Mouse (Mus musculus) olfactory bulb, adult 2 months (tissue): ENCODE measurements at regions not wholly inside any gene's neighbourhood (a gene's known extent, or its start where the extent isn't known, plus 50 kb on each side); places are given as distances from the start of the nearest gene placed in this dataset.

Source experiments
- CTCF ChIP-seq: fragments of 200-500 bp; IDR thresholded peaks from 2 replicates; pipeline ENCODE4 v1.5.1; 2012; ENCODE audit warnings: low read depth, mild to moderate bottlenecking, low read length, moderate library complexity; ENCODE audit not compliant: insufficient read depth
- POLR2A ChIP-seq: fragments of 200-500 bp; IDR thresholded peaks from 2 replicates; pipeline ENCODE4 v1.6.1; 2012; ENCODE audit warnings: mild to moderate bottlenecking, low read depth, low read length, moderate library complexity; ENCODE audit not compliant: insufficient read depth

DNA sequence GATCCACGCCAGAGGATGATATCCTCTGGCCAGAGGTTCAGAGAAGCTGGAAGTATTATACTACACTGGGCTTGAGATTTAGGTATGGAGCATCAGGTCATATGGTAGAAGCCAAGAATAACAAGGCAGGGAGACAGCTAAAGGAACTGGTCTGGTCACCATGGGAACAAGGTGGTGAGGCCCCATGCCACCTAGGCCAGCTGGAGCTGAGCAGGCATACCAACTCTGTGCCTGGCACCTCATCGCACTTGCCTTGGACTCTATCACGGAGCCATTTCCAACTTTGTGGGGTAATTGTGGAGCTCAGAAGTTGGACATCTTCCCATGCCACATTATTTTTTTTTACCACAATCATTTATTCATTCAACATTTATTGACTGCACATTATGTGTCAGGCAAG, 55.9 kb upstream of the Polg start:
- TF ChIP-seq CTCF = no peak
- TF ChIP-seq POLR2A = no peak
